Mouse (Mus musculus) liver, postnatal 0 days (tissue): ENCODE measurements around the gene Figla.
"Not testable (repeated sequence)": the region's sequence is repeated elsewhere in the genome, so short reads cannot be mapped to it uniquely, and the experiment has no call there.

ENCODE experiments used
- CTCF ChIP-seq: sonication (generic); IDR thresholded peaks from 2 replicates; pipeline ENCODE4 v1.5.1; 2016; ENCODE audit warnings: antibody characterized with exemption, low read depth
- EP300 ChIP-seq: IDR thresholded peaks from 2 replicates; pipeline ENCODE4 v1.6.1; 2016; ENCODE audit warnings: antibody characterized with exemption, low read depth, mild to moderate bottlenecking

GRCm38 (mm10) chr6:85990774-85991173 lies 25.2 kb upstream of the Figla start:
- not testable (repeated sequence) for TF ChIP-seq CTCF, EP300
